Mouse (Mus musculus) forebrain, embryonic 11.5 days (tissue): ENCODE data around the gene Prpf19. TPM values are rescaled to one million over a fixed set of nuclear protein-coding genes. Genes with fewer than 3 reads are reported as not detected.
A peak's percentile ranks its signal among the peaks of the same experiment; 100 is the strongest.

Experiments used
- ATAC-seq: fragments of 200-750 bp; cut with Nextera tagmentation; replicated peaks from 2 replicates; pipeline ENCODE4 v1.8.0; 2017; ENCODE audit warnings: moderate TSS enrichment; ENCODE audit not compliant: low FRiP score
- DNase-seq: peaks from one replicate; pipeline ENCODE4 v3.0.0-alpha.2; 2017; ENCODE audit warnings: low spot score
- H3K27ac ChIP-seq: fragments of 300-500 bp; sonication (generic); 2 replicates; pipeline ENCODE4 v1.5.1; 2014; ENCODE audit warnings: low read depth, low read length
- H3K27me3 ChIP-seq: fragments of 300-500 bp; sonication (generic); 2 replicates; pipeline ENCODE4 v1.6.1; 2014; ENCODE audit warnings: mild to moderate bottlenecking, low read length, mixed read lengths; ENCODE audit not compliant: control insufficient read depth, insufficient read depth
- H3K36me3 ChIP-seq: fragments of 300-500 bp; sonication (generic); 2 replicates; pipeline ENCODE4 v1.6.1; 2014; ENCODE audit warnings: mild to moderate bottlenecking, low read length, moderate library complexity, mixed read lengths; ENCODE audit not compliant: control insufficient read depth, insufficient read depth
- H3K4me1 ChIP-seq: fragments of 300-500 bp; sonication (generic); replicated peaks from 2 replicates; pipeline ENCODE4 v1.6.1; 2014; ENCODE audit warnings: low read length, mixed read lengths; ENCODE audit not compliant: control insufficient read depth, insufficient read depth
- H3K4me2 ChIP-seq: fragments of 300-500 bp; sonication (generic); 2 replicates; pipeline ENCODE4 v1.6.1; 2014; ENCODE audit warnings: low read depth, mild to moderate bottlenecking, low read length, moderate library complexity, mixed read lengths; ENCODE audit not compliant: severe bottlenecking
- H3K4me3 ChIP-seq: fragments of 300-500 bp; sonication (generic); 2 replicates; pipeline ENCODE4 v1.5.1; 2014; ENCODE audit warnings: low read depth, low read length
- H3K9ac ChIP-seq: fragments of 300-500 bp; sonication (generic); 2 replicates; pipeline ENCODE4 v1.6.1; 2014; ENCODE audit warnings: low read length
- H3K9me3 ChIP-seq: fragments of 300-500 bp; sonication (generic); 2 replicates; pipeline ENCODE4 v1.6.1; 2016; ENCODE audit warnings: low read length, mixed read lengths; ENCODE audit not compliant: control insufficient read depth
- WGBS: fragments of 180-500 bp; shearing (Covaris S2); extraction: QIAGEN DNeasy Blood & Tissue Kit; methylation state at CpG from one replicate; pipeline ENCODE4 v1.1.7; 2014; 5-methylcytosine and 5-hydroxymethylcytosine counted together
- polyA plus RNA-seq: library from polyadenylated mRNA; unstranded; fragments of >200 nt; fragmentation: Nextera tagmentation; extraction: Ambion mirVana; gene quantifications from 2 replicates; pipeline ENCODE4 v1.2.1, GENCODE M21; 2014

The Prpf19 gene
- polyA plus RNA-seq, 1 experiment from 2014 or later = 55.5 TPM

DNA sequence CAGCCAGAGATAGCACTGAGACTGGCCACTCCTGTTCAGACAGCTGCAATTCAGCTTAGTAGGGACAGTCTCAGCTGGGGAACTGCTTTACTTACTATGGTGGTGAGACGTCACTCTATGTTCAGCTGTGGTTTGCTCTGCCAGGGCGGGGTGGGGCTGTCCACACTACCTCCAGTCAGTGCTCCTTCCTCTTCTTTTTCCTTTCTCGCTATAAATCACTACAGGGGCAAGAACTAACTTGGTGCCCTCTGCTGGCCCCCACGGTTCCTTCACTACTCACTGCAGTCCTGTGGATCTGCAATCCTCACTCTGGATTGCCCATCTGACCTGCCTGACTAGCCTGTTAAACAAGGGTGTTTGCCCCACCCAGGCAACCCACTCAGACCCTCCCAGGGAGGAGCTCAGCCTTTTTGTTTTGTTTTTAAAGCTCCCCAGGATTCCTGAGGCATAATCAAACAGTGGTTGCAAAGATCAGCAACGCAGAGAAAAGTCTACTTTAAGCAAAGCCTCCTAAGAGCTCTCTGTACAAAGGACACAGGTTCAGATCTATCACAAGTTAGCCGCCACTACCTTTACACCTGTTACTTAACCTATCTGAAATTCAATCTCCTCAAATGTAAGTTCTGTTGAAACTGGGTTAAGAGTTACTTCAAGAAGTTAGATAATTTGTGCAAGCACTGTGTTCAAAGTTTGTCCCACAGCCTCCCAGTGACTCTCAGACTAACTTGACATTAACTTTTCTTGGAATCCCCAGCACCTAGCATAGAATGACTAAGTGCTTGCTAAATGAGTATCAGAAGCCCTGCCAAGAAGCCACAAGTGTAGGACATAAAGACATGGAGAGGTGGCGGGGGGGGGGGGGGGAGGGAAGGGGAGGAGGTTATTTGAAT, 14.7 kb upstream of the Prpf19 start:
- Histone ChIP-seq H3K27ac (peak overlapping the region; percentile 92; the same call in 1 of the 2 replicates), H3K9me3 (no peaks in the 10 kb centered on the region), H3K4me2 (peak overlapping the region; percentile 86), H3K4me3 (peak overlapping the region; percentile 47), H3K36me3 (no peaks in the 10 kb centered on the region; the same call in 1 of the 2 replicates), H3K27me3 (no peaks in the 10 kb centered on the region), H3K4me1 (peaks cover 7% of the 10 kb centered on the region), H3K9ac (peak overlapping the region; percentile 72; the same call in 1 of the 2 replicates)
- 0 out of 2 replicates have a peak, but pooled peaks have one; percentile 0 for ATAC-seq
- WGBS = 44% methylated on average over 7 of the region's 7 CpGs
- no peak for DNase-seq

DNA sequence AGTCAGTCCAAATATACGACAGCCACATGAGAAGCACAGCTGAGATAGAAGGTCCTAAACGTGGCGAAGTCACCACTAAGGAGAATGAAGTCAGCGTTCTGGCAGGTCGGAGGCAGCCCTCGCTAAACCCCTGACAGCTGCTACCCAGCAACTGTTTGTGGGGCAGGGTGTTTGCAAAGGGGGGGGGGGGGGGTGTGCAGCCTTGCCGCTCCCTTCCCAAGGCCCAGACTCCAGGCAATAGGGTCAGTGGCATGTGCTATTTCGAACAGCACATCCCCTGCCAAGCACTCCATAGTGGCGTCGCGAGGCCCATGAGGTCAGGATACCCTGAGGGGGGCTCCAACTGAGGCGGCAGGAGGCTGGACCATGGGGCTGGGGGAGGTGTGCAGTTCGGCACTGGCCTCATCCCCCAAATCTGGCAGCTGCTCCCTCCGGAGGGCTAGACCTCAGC, 14.0 kb upstream of the Prpf19 start:
- ATAC-seq = no peak
- H3K36me3 ChIP-seq = no peaks in the 10 kb centered on the region; the same call in 1 of the 2 replicates
- 3% methylated on average over 14 of the region's 14 CpGs for WGBS
- peak overlapping the region; percentile 47 for H3K4me3 ChIP-seq
- H3K4me1 ChIP-seq = peaks cover 7% of the 10 kb centered on the region
- peak overlapping the region; percentile 86 for H3K4me2 ChIP-seq
- no peak for DNase-seq
- H3K9me3 ChIP-seq = no peaks in the 10 kb centered on the region
- H3K9ac ChIP-seq = peak overlapping the region; percentile 72
- peak overlapping the region; percentile 92 for H3K27ac ChIP-seq
- H3K27me3 ChIP-seq = no peaks in the 10 kb centered on the region

GRCm38 (mm10) chr19:10881426-10882154, 13.4 kb upstream of the Prpf19 start, which contains the start of gene Tmem109:
Gene Tmem109 (minus strand): TSS chr19:10882001.
- DNase-seq (peak; percentile 97), ATAC-seq (peak; percentile 96)
- WGBS = under 1% methylated on average over 49 of the region's 49 CpGs
- Histone ChIP-seq H3K4me1 (peaks cover 7% of the 10 kb centered on the region), H3K4me2 (peak within 1 kb of the TSS; percentile 86), H3K27ac (peak within 1 kb of the TSS; percentile 92), H3K9ac (peak within 1 kb of the TSS; percentile 72), H3K9me3 (no peaks in the 10 kb centered on the region), H3K27me3 (no peaks in the 10 kb centered on the region), H3K4me3 (peak within 1 kb of the TSS; percentile 47), H3K36me3 (no peaks in the 10 kb centered on the region; the same call in 1 of the 2 replicates)

GRCm38 (mm10) chr19:10892201-10892600, 2.8 kb upstream of the Prpf19 start:
- H3K4me1 ChIP-seq = peaks cover 2% of the 10 kb centered on the region; the same call in 1 of the 2 replicates
- no peak for DNase-seq
- no peak overlapping the region for H3K9ac ChIP-seq
- no peak for ATAC-seq
- 88% methylated on average over 3 of the region's 3 CpGs for WGBS
- H3K36me3 ChIP-seq = no peaks in the 10 kb centered on the region; the same call in 1 of the 2 replicates
- H3K27me3 ChIP-seq = no peaks in the 10 kb centered on the region
- no peaks in the 10 kb centered on the region for H3K9me3 ChIP-seq
- no peak overlapping the region for H3K4me3 ChIP-seq
- no peak overlapping the region for H3K4me2 ChIP-seq
- no peak overlapping the region for H3K27ac ChIP-seq

GRCm38 (mm10) chr19:10895708-10896107, 677 bp downstream of the Prpf19 start:
- H3K4me1 ChIP-seq = peaks cover 2% of the 10 kb centered on the region; the same call in 1 of the 2 replicates
- peak overlapping the region; percentile 68 for H3K4me2 ChIP-seq
- H3K9ac ChIP-seq = peak overlapping the region; percentile 90
- ATAC-seq (peak; percentile 4; the same call in 1 of the 2 replicates), DNase-seq (no peak)
- H3K36me3 ChIP-seq = peaks cover 6% of the 10 kb centered on the region; the same call in 1 of the 2 replicates
- H3K4me3 ChIP-seq = peak overlapping the region; percentile 74
- H3K9me3 ChIP-seq = no peaks in the 10 kb centered on the region
- no peaks in the 10 kb centered on the region for H3K27me3 ChIP-seq
- H3K27ac ChIP-seq = peak overlapping the region; percentile 88
- 4% methylated on average over 16 of the region's 16 CpGs for WGBS

DNA sequence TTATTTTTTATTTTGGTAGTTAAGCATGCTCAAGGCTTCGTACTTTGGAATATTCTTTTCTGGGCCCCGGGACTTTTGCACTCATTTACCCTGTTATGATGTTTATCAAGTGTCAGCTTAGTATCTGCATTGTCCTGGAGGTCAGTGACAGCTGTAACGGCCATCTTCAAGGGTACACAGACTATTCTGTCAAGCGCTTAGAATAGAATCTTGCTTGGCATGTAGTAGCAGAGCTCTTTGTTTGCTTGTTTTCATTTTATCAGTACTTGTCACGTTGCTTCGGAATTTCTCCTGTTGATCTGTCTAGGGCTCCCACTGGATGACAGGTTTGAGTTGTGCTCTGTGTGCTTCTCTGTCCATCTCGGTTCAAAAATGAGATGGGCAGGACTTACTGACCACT, 1.8 kb downstream of the Prpf19 start:
- no peaks in the 10 kb centered on the region for H3K9me3 ChIP-seq
- 85% methylated on average over 7 of the region's 7 CpGs for WGBS
- no peak overlapping the region for H3K4me2 ChIP-seq
- no peak for DNase-seq
- H3K36me3 ChIP-seq = peaks cover 13% of the 10 kb centered on the region; the same call in 1 of the 2 replicates
- H3K9ac ChIP-seq = no peak overlapping the region
- H3K27ac ChIP-seq = no peak overlapping the region
- no peaks in the 10 kb centered on the region for H3K27me3 ChIP-seq
- no peak for ATAC-seq
- no peak overlapping the region; the same call in 1 of the 2 replicates for H3K4me3 ChIP-seq
- peaks cover 2% of the 10 kb centered on the region; the same call in 1 of the 2 replicates for H3K4me1 ChIP-seq

GRCm38 (mm10) chr19:10897491-10897890, 2.5 kb downstream of the Prpf19 start:
- Histone ChIP-seq H3K9me3 (no peaks in the 10 kb centered on the region), H3K36me3 (peaks cover 13% of the 10 kb centered on the region; the same call in 1 of the 2 replicates), H3K4me2 (no peak overlapping the region), H3K27ac (no peak overlapping the region), H3K9ac (no peak overlapping the region), H3K4me3 (no peak overlapping the region), H3K27me3 (no peaks in the 10 kb centered on the region), H3K4me1 (peaks cover 2% of the 10 kb centered on the region; the same call in 1 of the 2 replicates)
- no peak for DNase-seq
- 93% methylated on average over 8 of the region's 8 CpGs for WGBS
- no peak for ATAC-seq

DNA sequence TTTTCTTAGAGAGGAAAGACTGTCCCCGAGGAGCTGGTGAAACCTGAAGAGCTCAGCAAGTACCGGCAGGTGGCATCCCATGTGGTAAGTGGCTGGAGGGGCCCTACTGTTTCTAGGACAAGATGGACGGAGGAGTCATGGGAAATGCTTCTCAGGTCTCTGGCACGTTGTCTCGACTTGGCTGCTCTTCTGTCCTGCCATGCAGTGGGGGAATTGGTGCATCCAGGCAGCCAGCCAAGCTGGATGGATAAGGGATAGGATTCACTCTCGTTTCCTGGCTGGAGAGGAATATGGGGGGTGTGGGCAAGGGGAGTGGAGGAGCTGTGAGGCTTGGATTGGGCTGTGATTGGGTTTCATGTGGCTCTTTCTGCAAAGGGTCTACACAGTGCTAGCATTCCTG, 5.3 kb downstream of the Prpf19 start:
- H3K9me3 ChIP-seq = no peaks in the 10 kb centered on the region
- peaks cover 25% of the 10 kb centered on the region for H3K36me3 ChIP-seq
- H3K27me3 ChIP-seq = no peaks in the 10 kb centered on the region
- H3K4me1 ChIP-seq = peaks cover 2% of the 10 kb centered on the region; the same call in 1 of the 2 replicates
- 91% methylated on average over 6 of the region's 6 CpGs for WGBS
- no peak for ATAC-seq
- H3K27ac ChIP-seq = no peak overlapping the region
- H3K9ac ChIP-seq = no peak overlapping the region
- H3K4me3 ChIP-seq = no peak overlapping the region
- no peak for DNase-seq
- no peak overlapping the region for H3K4me2 ChIP-seq
